Comparison of ENCODE assay signal across 32 mouse cellular contexts in genomic region chr16:8665367-8665766, GRCm38 (mm10). TPM values are rescaled to one million over a fixed set of nuclear protein-coding genes. Genes with fewer than 3 reads are reported as not detected.
A peak's percentile ranks its signal among the peaks of the same experiment; 100 is the strongest.
DNase-seq lines count a peak whose midpoint lies in the region; ATAC-seq lines count a peak whose summit lies in the region.
"Had no signal": no experiment of that assay in that cellular context is flagged by ENCODE, and none has a peak within 500 bp of the region (broad histone marks: within the 10 kb centered on the region; RNA-seq: fewer than 3 reads in every experiment).

No protein-coding gene starts in this region.

- no peak overlapping the region for H3K4me2 ChIP-seq in forebrain, embryonic 13.5 days
- H3K4me2 ChIP-seq in heart, embryonic 15.5 days = no peak overlapping the region
- H3K4me2 ChIP-seq in neural tube, embryonic 15.5 days = no peak overlapping the region
- H3K4me2 ChIP-seq: embryonic facial prominence, embryonic 13.5 days; hindbrain, embryonic 15.5 days; limb, embryonic 15.5 days; midbrain, embryonic 11.5 days had no signal

- 82% methylated on average over 5 of the region's 5 CpGs for WGBS in forebrain, embryonic 10.5 days
- 77% methylated on average over 5 of the region's 5 CpGs for WGBS in forebrain, embryonic 13.5 days
- WGBS in heart, embryonic 15.5 days = 86% methylated on average over 5 of the region's 5 CpGs
- 84% methylated on average over 5 of the region's 5 CpGs for WGBS in neural tube, embryonic 15.5 days

- H3K27me3 ChIP-seq in forebrain, embryonic 10.5 days (ENCODE audit: poor library complexity, severe bottlenecking) = peaks cover 3% of the 10 kb centered on the region; the same call in 1 of the 2 replicates
- H3K27me3 ChIP-seq in forebrain, embryonic 13.5 days = no peaks in the 10 kb centered on the region
- H3K27me3 ChIP-seq in heart, embryonic 15.5 days = no peaks in the 10 kb centered on the region
- H3K27me3 ChIP-seq in neural tube, embryonic 15.5 days (replicated peaks) = no peaks in the 10 kb centered on the region
- H3K27me3 ChIP-seq: embryonic facial prominence, embryonic 13.5 days; hindbrain, embryonic 15.5 days; limb, embryonic 15.5 days had no signal

- peaks cover 75% of the 10 kb centered on the region for H3K36me3 ChIP-seq in forebrain, embryonic 10.5 days (replicated peaks)
- peaks cover 49% of the 10 kb centered on the region for H3K36me3 ChIP-seq in forebrain, embryonic 13.5 days (ENCODE audit: poor library complexity, severe bottlenecking)
- H3K36me3 ChIP-seq in heart, embryonic 15.5 days = peaks cover 8% of the 10 kb centered on the region
- peaks cover 21% of the 10 kb centered on the region for H3K36me3 ChIP-seq in neural tube, embryonic 15.5 days

- H3K9ac ChIP-seq in forebrain, embryonic 13.5 days = no peak overlapping the region
- no peak overlapping the region for H3K9ac ChIP-seq in heart, embryonic 15.5 days
- no peak overlapping the region for H3K9ac ChIP-seq in neural tube, embryonic 15.5 days (replicated peaks)
- H3K9ac ChIP-seq: embryonic facial prominence, embryonic 13.5 days; hindbrain, embryonic 15.5 days; limb, embryonic 15.5 days; liver, embryonic 14.5 days had no signal

- H3K4me3 ChIP-seq in forebrain, embryonic 10.5 days = no peak overlapping the region
- H3K4me3 ChIP-seq in forebrain, embryonic 13.5 days = no peak overlapping the region
- no peak overlapping the region for H3K4me3 ChIP-seq in heart, embryonic 15.5 days
- H3K4me3 ChIP-seq in neural tube, embryonic 15.5 days (replicated peaks) = no peak overlapping the region
- H3K4me3 ChIP-seq: embryonic facial prominence, embryonic 13.5 days; erythroblast, embryonic 14.5 days; hindbrain, embryonic 15.5 days; left cerebral cortex, adult 2 months; limb, embryonic 15.5 days had no signal

- 0 out of 2 replicates have a peak overlapping the region, but pooled peaks have one; percentile 3 for H3K27ac ChIP-seq in forebrain, embryonic 10.5 days
- H3K27ac ChIP-seq in forebrain, embryonic 13.5 days = no peak overlapping the region
- 0 out of 2 replicates have a peak overlapping the region, but pooled peaks have one; percentile 41 for H3K27ac ChIP-seq in heart, embryonic 15.5 days
- 0 out of 2 replicates have a peak overlapping the region, but pooled peaks have one; percentile 9 for H3K27ac ChIP-seq in neural tube, embryonic 15.5 days (replicated peaks)
- H3K27ac ChIP-seq: embryonic facial prominence, embryonic 13.5 days; hindbrain, embryonic 15.5 days; left cerebral cortex, adult 2 months; liver, embryonic 14.5 days had no signal

- peaks cover 42% of the 10 kb centered on the region for H3K4me1 ChIP-seq in forebrain, embryonic 10.5 days
- peaks cover 42% of the 10 kb centered on the region for H3K4me1 ChIP-seq in forebrain, embryonic 13.5 days
- H3K4me1 ChIP-seq in heart, embryonic 15.5 days (replicated peaks) = peaks cover 59% of the 10 kb centered on the region
- peaks cover 72% of the 10 kb centered on the region for H3K4me1 ChIP-seq in neural tube, embryonic 15.5 days

- H3K9me3 ChIP-seq in forebrain, embryonic 10.5 days = no peaks in the 10 kb centered on the region
- H3K9me3 ChIP-seq in forebrain, embryonic 13.5 days (replicated peaks) = no peaks in the 10 kb centered on the region
- H3K9me3 ChIP-seq in heart, embryonic 15.5 days (replicated peaks) = no peaks in the 10 kb centered on the region
- H3K9me3 ChIP-seq in neural tube, embryonic 15.5 days (replicated peaks) = no peaks in the 10 kb centered on the region
- H3K9me3 ChIP-seq: embryonic facial prominence, embryonic 13.5 days; hindbrain, embryonic 15.5 days; limb, embryonic 15.5 days had no signal

- no peak for ATAC-seq in forebrain, embryonic 13.5 days
- no peak for ATAC-seq in heart, embryonic 15.5 days (replicated peaks; ENCODE audit: insufficient number of reproducible peaks, insufficient read depth, low FRiP score, low read depth)
- no peak for ATAC-seq in neural tube, embryonic 15.5 days (ENCODE audit: low FRiP score)
- no peak for ATAC-seq in megakaryocyte-erythroid progenitor cell, adult 5-6 weeks (replicated peaks; ENCODE audit: low FRiP score, low TSS enrichment, poor library complexity, severe bottlenecking)
- ATAC-seq: forebrain, embryonic 14.5 days had no signal

- intact Hi-C loops in heart, postnatal 14 days (cut with DNase I) = no loop called here

- no peak for DNase-seq in forebrain, embryonic 10.5 days (ENCODE audit: extremely low spot score, low spot score)
- no peak for DNase-seq in heart, postnatal 14 days
- no peak for DNase-seq in neural tube, embryonic 10.5 days (ENCODE audit: extremely low spot score, low spot score)
- DNase-seq: adrenal gland, postnatal 10 days; cerebellum, adult 2 months; cerebellum, postnatal 36 days; embryo, embryonic 11 days; gastrocnemius, postnatal 36 days; kidney, adult 2 months; layer of hippocampus, adult 9-11 months; thymus, postnatal 14 days had no signal

RNA-seq across cellular contexts. Expression of gene Carhsp1, which starts 6.6 kb away (rescaled TPM):
- polyA plus RNA-seq in forebrain, embryonic 10.5 days (2016; fragmentation: Nextera tagmentation; extraction: Ambion mirVana) = 137 and 143 TPM in 2 replicates
- polyA plus RNA-seq in forebrain, embryonic 13.5 days (2015; fragmentation: Nextera tagmentation; extraction: Ambion mirVana) = 190 and 211 TPM in 2 replicates
- polyA plus RNA-seq in heart, embryonic 15.5 days (2015; fragmentation: Nextera tagmentation; extraction: Ambion mirVana) = 71.1 and 82.7 TPM in 2 replicates
- 10 to 100 TPM; 23.7 to 24.9 TPM for total RNA-seq in heart, postnatal 14 days (2021)
- polyA plus RNA-seq in neural tube, embryonic 15.5 days (2015; fragmentation: Nextera tagmentation; extraction: Ambion mirVana) = 141 and 152 TPM in 2 replicates
- total RNA-seq in megakaryocyte-erythroid progenitor cell, adult 5-6 weeks (2014; fragmentation: Nextera tagmentation) = 28.8 and 32.5 TPM in 2 replicates
- 18.5 and 23.8 TPM in 2 replicates for total RNA-seq in megakaryocyte-erythroid progenitor cell, adult 5-6 weeks (2017)

RNA-seq across cellular contexts. Expression of gene Gm5767, which starts 15.2 kb away (rescaled TPM):
- polyA plus RNA-seq in forebrain, embryonic 10.5 days (2016; fragmentation: Nextera tagmentation; extraction: Ambion mirVana) = 0.26 TPM in 1 of 2 replicates, not detected in the other
- not detected in 2 replicates for polyA plus RNA-seq in forebrain, embryonic 13.5 days (2015; fragmentation: Nextera tagmentation; extraction: Ambion mirVana)
- polyA plus RNA-seq in heart, embryonic 15.5 days (2015; fragmentation: Nextera tagmentation; extraction: Ambion mirVana) = not detected in 2 replicates
- total RNA-seq in heart, postnatal 14 days (2021) = not detected
- polyA plus RNA-seq in neural tube, embryonic 15.5 days (2015; fragmentation: Nextera tagmentation; extraction: Ambion mirVana) = not detected in 2 replicates
- not detected in 2 replicates for total RNA-seq in megakaryocyte-erythroid progenitor cell, adult 5-6 weeks (2014; fragmentation: Nextera tagmentation)
- not detected in 2 replicates for total RNA-seq in megakaryocyte-erythroid progenitor cell, adult 5-6 weeks (2017)
- total RNA-seq: adrenal gland, postnatal 10 days; gastrocnemius, postnatal 36 days; hematopoietic stem cell, adult 5-6 weeks; left cerebral cortex, adult 2 months; left cerebral cortex, postnatal 36 days; midbrain, postnatal 0 days; neutrophil, adult 5-6 weeks had no signal
- polyA plus RNA-seq: cerebellum, adult 2 months; embryonic facial prominence, embryonic 13.5 days; erythroblast, embryonic 14.5 days; forebrain, embryonic 14.5 days; frontal cortex, adult 2 months; hindbrain, embryonic 15.5 days; intestine, embryonic 14.5 days; kidney, postnatal 0 days; midbrain, embryonic 11.5 days; midbrain, postnatal 0 days; small intestine, adult 2 months; stomach, embryonic 16.5 days had no signal

RNA-seq across cellular contexts. Expression of gene Tmem186, which starts 27.9 kb away (rescaled TPM):
- polyA plus RNA-seq in forebrain, embryonic 10.5 days (2016; fragmentation: Nextera tagmentation; extraction: Ambion mirVana) = 27.1 and 27.5 TPM in 2 replicates
- polyA plus RNA-seq in forebrain, embryonic 13.5 days (2015; fragmentation: Nextera tagmentation; extraction: Ambion mirVana) = 22.9 and 26.9 TPM in 2 replicates
- polyA plus RNA-seq in heart, embryonic 15.5 days (2015; fragmentation: Nextera tagmentation; extraction: Ambion mirVana) = 14.9 and 18.4 TPM in 2 replicates
- total RNA-seq in heart, postnatal 14 days (2021) = 10 to 100 TPM; 15.5 to 15.6 TPM
- 20.0 and 22.0 TPM in 2 replicates for polyA plus RNA-seq in neural tube, embryonic 15.5 days (2015; fragmentation: Nextera tagmentation; extraction: Ambion mirVana)
- total RNA-seq in megakaryocyte-erythroid progenitor cell, adult 5-6 weeks (2014; fragmentation: Nextera tagmentation) = 17.2 and 18.1 TPM in 2 replicates
- 12.5 and 22.9 TPM in 2 replicates for total RNA-seq in megakaryocyte-erythroid progenitor cell, adult 5-6 weeks (2017)

RNA-seq across cellular contexts. Expression of gene Pmm2, which starts 27.9 kb away (rescaled TPM):
- 49.8 and 54.4 TPM in 2 replicates for polyA plus RNA-seq in forebrain, embryonic 10.5 days (2016; fragmentation: Nextera tagmentation; extraction: Ambion mirVana)
- 50.8 and 55.3 TPM in 2 replicates for polyA plus RNA-seq in forebrain, embryonic 13.5 days (2015; fragmentation: Nextera tagmentation; extraction: Ambion mirVana)
- polyA plus RNA-seq in heart, embryonic 15.5 days (2015; fragmentation: Nextera tagmentation; extraction: Ambion mirVana) = 34.9 and 39.1 TPM in 2 replicates
- 10 to 100 TPM; 30.0 to 32.2 TPM for total RNA-seq in heart, postnatal 14 days (2021)
- polyA plus RNA-seq in neural tube, embryonic 15.5 days (2015; fragmentation: Nextera tagmentation; extraction: Ambion mirVana) = 38.2 and 44.6 TPM in 2 replicates
- 54.8 and 74.7 TPM in 2 replicates for total RNA-seq in megakaryocyte-erythroid progenitor cell, adult 5-6 weeks (2014; fragmentation: Nextera tagmentation)
- 51.1 and 56.8 TPM in 2 replicates for total RNA-seq in megakaryocyte-erythroid progenitor cell, adult 5-6 weeks (2017)
